Mouse (Mus musculus) gastrocnemius, adult 2 months (tissue): ENCODE data around the gene Smim6. TPM values are rescaled to one million over a fixed set of nuclear protein-coding genes. Genes with fewer than 3 reads are reported as not detected.

ENCODE experiments used
- DNase-seq: peaks from one replicate; pipeline ENCODE4 v3.0.0; 2022
- H3K27ac ChIP-seq: fragments of 200-600 bp; 2 replicates; pipeline ENCODE4 v1.8.1; 2022; ENCODE audit warnings: mild to moderate bottlenecking
- H3K4me3 ChIP-seq: fragments of 200-600 bp; 2 replicates; pipeline ENCODE4 v1.8.1; 2022; ENCODE audit warnings: mild to moderate bottlenecking, moderate library complexity
- CTCF ChIP-seq: fragments of 200-600 bp; IDR thresholded peaks from 2 replicates; pipeline ENCODE4 v1.8.1; 2022; ENCODE audit warnings: antibody characterized with exemption, mild to moderate bottlenecking, moderate library complexity
- intact Hi-C: fragments of 180-260 bp; cut with DNase I; formaldehyde crosslinking; loops from one replicate; pipeline ENCODE4 v1.15.1; 2025
- total RNA-seq, 2 experiments: library from RNA; stranded (reverse); gene quantifications; 2 replicates each; pipeline ENCODE4 v1.2.3; 2021

Smim6 gene
- total RNA-seq, 2 experiments from 2014 or later: not detected

DNA sequence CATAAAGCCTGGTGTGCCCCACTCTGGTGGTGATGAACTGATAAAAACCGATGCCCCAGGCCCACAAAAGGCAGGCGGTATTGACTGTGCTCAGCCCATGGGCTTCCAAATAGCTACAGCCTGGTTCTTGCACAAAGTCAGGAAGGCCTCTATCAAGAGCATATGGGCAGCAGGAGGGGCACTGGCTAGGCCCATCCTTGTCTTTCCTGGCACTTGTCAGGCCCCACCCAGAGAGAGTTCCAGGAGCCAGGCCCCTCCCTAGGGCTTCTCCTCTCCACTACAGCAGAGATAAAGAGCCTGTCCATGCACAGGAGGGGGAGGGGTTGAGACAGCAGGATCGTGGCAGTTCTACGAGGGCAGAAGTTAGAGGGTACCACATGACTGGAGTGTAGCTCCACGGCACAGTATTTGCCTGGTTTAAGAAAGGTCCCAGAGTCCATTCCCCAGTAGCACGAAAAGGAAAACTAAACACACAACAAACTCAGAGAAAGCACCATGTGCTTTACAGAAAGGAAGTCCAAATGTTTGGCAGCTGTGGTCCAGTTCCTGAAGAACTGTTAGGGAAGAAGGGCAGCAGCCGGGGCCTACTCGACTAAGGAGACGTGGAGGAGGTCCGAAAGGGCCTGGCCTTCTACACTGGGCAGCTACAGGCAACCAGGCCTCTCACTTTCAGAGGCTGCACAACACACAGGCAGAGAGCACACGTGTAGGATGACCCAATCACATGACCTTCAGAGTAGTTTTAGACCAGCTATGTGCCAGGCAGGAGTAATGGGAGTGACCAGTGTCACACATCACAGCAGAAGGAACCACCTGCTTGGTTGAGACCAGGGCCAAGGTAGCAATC lies 8.2 kb upstream of the Smim6 start:
- intact Hi-C loops: no loop called here
- Histone ChIP-seq H3K4me3 (no peak overlapping the region), H3K27ac (peak overlapping the region; percentile 70)
- no peak for DNase-seq
- TF ChIP-seq CTCF: no peak

DNA sequence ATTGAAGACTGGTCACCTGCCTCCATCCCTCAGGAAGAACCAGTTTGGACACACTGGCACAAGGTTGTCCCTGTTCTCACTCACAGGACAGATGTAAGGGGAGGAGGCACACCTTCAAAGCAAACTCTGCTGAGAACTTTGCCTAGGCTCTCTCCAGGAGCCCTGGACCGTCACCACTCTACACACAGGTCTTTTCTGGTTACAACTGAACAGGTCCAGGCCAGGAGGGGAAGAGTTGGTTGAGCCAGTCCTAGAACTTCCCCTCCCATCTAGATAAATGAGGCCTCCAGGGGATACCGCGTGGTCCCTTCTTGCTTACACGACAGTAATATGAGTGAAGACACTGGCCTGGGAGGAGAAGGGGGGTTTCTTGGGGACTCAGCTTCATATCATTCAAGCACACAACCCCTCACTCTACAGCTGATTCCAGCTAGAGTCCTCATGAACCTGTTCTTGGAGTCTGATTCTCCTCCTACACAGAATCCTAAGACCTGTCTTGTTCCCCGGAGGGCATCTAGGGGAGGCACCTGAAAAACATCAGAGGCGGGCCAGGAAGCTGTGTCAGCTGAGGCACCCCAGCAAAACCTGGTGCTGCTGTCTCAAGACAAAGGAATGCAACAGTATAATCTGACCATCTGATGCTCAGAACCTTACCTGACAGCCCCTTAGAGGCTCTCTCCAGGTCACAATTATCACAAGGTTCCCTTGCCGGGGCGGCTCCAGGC lies 7.4 kb upstream of the Smim6 start:
- intact Hi-C loops: no loop called here
- no peak for TF ChIP-seq CTCF
- DNase-seq: no peak
- Histone ChIP-seq H3K27ac (peak overlapping the region; percentile 70; the same call in 1 of the 2 replicates), H3K4me3 (no peak overlapping the region)

DNA sequence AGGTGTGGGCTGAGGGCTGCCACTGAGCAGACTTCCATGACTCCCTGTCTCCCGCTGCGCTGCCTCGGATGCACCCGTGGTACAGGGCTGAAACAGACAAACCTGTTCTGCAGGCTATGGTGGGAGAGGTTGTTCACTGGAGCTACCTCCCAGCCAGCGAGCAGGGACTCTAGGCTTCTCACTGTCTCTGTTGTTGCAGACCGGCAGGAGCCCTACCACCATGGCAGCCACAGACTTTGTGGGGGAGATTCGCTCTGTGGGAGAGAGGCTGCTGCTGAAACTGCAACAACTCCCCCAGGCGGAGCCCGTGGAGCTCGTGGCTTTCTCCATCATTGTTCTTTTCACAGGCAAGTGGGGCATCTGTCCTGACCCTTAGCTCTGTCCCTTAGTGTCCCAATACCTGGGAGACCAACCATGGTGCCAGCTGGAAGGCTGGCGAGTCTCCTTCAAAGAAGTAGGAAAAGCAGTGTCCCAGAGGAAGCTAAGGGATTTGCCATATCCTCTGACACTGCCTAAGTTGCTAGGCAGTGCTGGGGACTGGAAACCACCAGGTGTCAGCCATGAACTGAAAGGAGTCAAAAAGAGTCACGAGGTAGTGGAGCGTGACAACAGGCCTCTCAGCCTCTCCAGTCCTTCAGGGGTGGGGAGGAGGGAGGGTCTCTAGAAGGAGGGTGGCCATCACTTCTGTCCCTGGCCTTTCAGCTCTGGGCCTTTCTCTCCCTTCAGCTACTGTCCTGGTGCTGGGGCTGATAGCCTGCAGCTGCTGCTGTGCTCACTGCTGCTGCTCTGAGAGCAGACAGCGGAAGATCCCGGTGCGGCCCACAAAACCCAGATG lies 6.6 kb upstream of the Smim6 start:
- Histone ChIP-seq H3K27ac (no peak overlapping the region), H3K4me3 (no peak overlapping the region)
- DNase-seq: no peak
- intact Hi-C loops: no loop called here
- no peak for TF ChIP-seq CTCF

DNA sequence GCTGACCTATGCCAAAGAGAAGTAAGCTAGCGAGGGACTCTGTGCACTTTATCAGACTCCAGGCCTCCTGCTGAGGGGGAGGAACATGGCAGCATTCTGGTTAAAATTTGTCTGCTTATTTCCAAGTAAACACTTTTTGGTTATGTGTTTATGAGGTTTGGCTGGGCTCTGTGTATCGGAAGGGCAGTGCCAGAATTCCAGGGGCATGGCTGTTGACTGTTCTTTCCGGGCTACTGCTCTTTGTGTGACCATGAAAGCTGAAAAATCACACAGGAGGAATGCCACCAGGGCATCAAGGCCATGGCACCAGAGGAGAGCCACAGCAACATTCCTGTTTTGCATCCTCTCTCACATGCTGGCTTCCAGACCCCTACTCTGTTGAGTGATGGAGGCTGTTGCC lies 5.7 kb upstream of the Smim6 start:
- intact Hi-C loops: no loop called here
- no peak for TF ChIP-seq CTCF
- no peak overlapping the region for H3K27ac ChIP-seq

DNA sequence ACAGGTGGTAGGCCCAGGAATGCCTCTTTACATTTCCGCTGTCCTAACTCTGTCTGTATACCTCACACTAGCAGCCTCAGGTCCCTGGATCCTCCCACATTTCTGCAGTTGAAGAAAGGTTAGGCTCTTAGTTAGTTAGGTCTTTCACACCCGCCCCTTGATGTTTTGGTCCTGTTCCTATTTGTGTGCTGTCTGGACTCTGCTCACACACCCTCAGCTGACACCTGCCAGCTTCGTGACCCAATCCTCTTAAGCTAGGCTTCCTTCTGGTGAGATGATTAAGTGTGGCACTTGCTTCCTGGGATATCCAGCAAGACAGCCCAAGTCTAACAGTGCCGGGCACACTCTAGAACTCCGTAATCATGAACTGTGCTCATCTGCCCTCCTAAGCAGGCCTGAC lies 5.3 kb upstream of the Smim6 start:
- Histone ChIP-seq H3K27ac (no peak overlapping the region), H3K4me3 (no peak overlapping the region)
- DNase-seq: no peak
- intact Hi-C loops: no loop called here
- no peak for TF ChIP-seq CTCF

More for the DNA sequence above, 5.7 kb upstream of the Smim6 start:
- DNase-seq: no peak
- no peak overlapping the region for H3K4me3 ChIP-seq

DNA sequence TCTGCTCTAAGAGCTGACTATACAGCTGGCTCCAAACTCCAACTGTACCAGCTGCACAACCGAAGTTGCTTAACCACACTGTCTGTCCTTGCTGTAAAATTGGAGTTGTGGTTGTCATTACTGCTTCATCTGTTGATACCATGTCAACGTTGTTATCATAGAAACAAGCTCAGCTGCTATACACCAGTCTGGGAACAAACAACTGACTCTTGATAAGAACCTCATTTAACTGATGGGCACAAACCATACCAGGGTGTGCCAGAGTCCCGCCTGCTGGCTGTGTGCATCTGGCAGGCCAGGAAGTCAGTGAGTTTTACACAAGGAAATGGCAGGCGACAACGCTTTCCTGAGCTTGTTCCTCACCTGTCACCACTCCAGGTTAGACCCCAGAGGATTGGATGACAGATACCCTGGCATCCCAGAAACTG lies 669 bp upstream of the Smim6 start:
- TF ChIP-seq CTCF: no peak
- no peak overlapping the region for H3K27ac ChIP-seq
- H3K4me3 ChIP-seq: no peak overlapping the region
- DNase-seq: no peak
- intact Hi-C loops: no loop called here

DNA sequence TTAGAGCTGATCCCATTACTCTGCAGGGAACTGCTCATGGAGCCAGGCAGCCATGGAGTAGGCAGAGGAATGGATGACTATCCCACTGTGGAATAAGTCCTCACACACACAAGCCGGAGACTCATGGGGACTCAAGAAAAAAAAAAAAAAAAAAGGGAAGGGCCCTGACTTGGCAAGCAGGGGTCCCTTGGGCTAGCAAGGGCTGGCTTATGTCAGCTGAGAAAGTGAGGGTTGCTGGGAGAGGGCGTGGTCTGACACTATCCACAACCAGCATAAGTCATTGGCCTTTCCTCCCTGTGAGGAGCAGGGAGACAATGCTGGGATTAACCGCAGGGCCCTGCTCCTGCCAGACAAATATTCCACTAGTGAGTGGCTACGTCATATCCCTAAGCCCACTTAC lies 4.8 kb downstream of the Smim6 start:
- Histone ChIP-seq H3K4me3 (no peak overlapping the region), H3K27ac (no peak overlapping the region)
- no peak for DNase-seq
- intact Hi-C loops: no loop called here
- no peak for TF ChIP-seq CTCF

DNA sequence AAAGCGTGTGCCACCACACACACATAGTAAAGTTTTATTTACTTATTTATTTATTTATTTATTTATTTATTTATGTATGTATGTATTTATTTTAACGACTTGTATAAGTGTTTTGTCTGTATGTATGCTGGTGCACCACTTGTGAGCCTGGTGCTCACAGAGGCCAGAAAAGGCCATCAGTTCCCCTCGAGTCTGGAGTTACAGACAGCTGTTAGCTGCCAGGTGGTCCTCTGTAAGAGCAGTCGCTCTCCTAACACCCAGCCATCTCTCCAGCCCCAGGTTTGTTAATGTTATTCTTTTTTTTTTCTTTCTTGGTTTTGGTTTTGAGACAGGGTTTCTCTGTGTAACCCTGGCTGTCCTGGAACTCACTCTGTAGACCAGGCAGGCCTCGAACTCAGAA lies 6.8 kb downstream of the Smim6 start:
- Histone ChIP-seq H3K4me3 (no peak overlapping the region), H3K27ac (no peak overlapping the region)
- intact Hi-C loops: no loop called here
- no peak for DNase-seq
- TF ChIP-seq CTCF: no peak

DNA sequence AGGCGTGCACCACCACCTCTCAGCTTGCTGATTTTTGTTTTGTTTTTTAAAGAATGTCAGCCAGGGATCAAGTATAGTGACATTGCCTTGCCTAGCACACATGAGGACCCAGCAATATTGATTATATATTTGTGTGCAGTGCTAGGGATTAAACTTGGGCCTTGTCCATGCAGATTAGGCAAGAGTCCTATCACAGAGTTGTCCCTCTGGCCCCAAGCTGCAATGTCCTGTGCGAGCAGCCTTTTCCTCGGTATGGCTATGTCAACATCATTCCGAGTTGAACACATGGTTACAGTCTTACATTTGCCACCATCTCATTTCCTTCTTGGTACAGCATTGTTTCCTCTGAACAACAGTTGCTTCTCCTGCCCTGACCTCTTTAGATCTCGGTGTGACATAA lies 7.3 kb downstream of the Smim6 start:
- DNase-seq: no peak
- H3K27ac ChIP-seq: no peak overlapping the region
- intact Hi-C loops: no loop called here
- no peak overlapping the region for H3K4me3 ChIP-seq
- TF ChIP-seq CTCF: no peak

DNA sequence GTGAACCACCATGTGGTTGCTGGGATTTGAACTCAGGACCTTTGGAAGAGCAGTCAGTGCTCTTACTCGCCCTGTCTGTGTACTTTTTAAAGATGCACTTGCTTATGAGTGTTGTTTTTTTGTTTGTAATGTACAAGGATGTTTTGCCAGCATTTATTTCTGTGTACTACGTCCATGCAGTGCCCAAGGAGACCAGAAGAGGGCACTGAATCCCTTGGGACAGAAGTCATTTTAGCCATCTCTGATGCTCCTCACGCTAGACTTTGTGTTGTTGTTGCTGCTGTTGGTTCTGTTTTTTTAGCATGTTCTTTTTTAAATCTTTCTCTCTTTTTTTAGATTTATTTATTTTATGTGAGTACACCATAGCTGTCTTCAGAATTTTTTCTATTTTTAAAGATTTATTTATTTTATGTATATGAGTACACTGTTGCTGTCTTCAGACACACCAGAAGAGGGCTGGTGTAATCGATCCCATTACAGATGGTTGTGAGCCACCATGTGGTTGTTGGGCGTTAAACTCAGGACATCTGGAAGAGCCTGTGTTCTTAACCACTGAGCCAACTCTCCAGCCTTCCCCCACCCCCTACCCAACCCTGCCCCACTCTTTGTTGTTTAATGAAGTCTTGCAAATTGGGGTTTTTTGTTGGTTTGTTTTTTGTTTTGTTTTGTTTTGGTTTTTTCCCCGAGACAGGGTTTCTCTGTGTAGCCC lies 8.4 kb downstream of the Smim6 start:
- H3K4me3 ChIP-seq: no peak overlapping the region
- intact Hi-C loops: no loop called here
- DNase-seq: peak; percentile 44
- peak; percentile 79 for TF ChIP-seq CTCF
- no peak overlapping the region for H3K27ac ChIP-seq

DNA sequence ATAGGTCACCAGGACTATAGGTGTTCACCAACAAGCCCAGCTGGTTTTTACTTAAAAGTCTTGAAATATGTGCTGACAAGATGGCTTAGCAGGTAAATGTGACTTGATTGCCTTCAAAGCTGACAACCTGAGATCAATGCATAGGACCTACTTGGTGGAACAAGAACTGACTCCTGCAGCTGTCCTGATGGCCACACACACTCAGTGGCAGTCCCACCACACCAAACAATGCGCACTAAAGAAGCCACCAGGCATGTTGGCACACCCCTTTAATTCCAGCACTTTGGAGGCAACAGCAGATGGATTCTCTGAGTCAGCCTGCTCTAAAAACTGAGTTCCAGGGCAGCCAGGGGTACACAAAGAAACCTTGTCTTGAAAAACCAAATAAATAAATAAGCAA lies 10.2 kb downstream of the Smim6 start:
- no peak for DNase-seq
- Histone ChIP-seq H3K4me3 (no peak overlapping the region), H3K27ac (no peak overlapping the region)
- TF ChIP-seq CTCF: no peak
- intact Hi-C loops: no loop called here

DNA sequence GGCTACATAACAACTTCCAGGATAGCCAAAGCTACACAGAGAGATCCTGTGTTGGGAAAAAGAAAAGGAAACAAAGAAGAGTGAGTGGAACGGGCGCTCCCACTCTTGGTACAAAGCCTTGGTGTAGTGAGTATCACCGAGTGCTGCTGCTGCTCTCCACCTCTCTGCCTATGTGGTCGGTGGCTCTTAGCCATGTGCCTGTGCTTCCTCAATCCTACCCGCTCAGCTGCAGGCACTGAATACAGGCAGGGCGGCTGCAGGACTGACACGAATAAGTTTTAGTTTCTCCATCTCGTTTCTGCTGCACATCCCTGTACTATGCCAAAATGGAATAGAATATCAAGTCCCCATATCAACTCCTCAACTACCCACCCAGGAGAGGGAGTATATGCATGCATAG lies 17.2 kb downstream of the Smim6 start:
- intact Hi-C loops: no loop called here
- no peak for TF ChIP-seq CTCF
- H3K4me3 ChIP-seq: no peak overlapping the region
- no peak overlapping the region for H3K27ac ChIP-seq
- no peak for DNase-seq
